Mouse (Mus musculus): ENCODE results near the gene Aak1. TPM values are rescaled to one million over a fixed set of nuclear protein-coding genes. Genes with fewer than 3 reads are reported as not detected.
A peak's percentile ranks its signal among the peaks of the same experiment; 100 is the strongest.
"Not testable (repeated sequence)": the region's sequence is repeated elsewhere in the genome, so short reads cannot be mapped to it uniquely, and the experiment has no call there.

The Aak1 gene
- polyA plus RNA-seq, 1 experiment from 2014 or later = 51.8 TPM

DNA sequence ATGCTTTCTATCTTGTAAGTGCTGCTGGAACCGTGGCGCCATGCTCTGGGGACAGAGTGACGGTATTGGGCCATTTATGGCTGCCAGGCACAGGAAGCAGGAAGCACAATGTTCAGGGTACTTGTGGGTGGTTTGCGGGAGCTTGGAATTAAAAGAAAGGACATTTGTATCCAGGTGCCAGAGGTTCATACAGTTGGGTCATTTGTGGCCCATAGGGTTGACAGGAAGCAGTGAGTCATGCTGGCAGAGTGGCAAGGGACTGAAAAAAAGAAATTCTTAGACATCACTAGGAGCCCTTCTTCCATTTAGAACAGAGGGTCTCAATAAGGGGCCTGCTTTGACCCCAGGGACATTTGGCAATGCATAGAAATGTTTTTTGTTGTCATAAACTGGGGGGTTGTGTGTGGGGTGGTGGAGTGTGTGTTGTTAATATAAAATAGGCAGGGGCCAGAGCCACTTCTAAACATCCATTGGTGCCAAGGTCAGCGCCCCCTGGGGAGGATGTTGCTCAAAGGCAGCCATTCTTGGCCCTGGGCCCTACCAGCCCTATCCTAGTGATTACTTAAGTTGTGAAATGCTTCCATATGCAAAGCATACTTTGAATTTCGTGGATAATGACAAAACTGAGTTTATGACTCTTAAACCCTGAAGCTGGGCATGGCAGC, 25.5 kb downstream of the Aak1 start:
- WGBS = 85% methylated on average over 6 of the region's 6 CpGs
- Histone ChIP-seq H3K4me2 (no peak overlapping the region), H3K36me3 (replicated peaks) (no peaks in the 10 kb centered on the region; the same call in 1 of the 2 replicates), H3K4me1 (no peaks in the 10 kb centered on the region), H3K9ac (no peak overlapping the region), H3K4me3 (no peak overlapping the region), H3K27ac (no peak overlapping the region), H3K9me3 (no peaks in the 10 kb centered on the region), H3K27me3 (replicated peaks) (no peaks in the 10 kb centered on the region)
- no peak for ATAC-seq (replicated peaks)

DNA sequence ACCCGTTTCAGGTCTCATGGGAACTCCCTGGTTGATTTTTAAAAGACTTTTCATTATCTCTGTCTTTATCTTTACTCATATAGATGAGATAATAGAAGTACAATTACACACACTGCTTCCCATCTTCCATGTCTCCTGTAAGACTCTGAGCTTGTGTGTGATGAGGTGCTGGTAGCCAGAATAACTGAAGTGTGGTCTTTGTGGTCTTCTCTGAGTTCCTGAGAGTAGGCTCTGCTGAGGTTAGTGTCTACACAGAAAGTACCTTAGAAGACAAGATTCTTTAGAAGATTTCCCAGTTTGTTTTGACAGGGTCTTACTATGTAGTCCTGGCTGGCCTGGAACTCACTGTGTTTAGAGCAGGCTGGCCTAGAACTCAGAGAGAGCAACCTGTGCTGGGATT, 27.1 kb downstream of the Aak1 start:
- H3K4me1 ChIP-seq = no peaks in the 10 kb centered on the region
- H3K9me3 ChIP-seq = no peaks in the 10 kb centered on the region
- H3K4me2 ChIP-seq = no peak overlapping the region
- no peak overlapping the region for H3K9ac ChIP-seq
- no peaks in the 10 kb centered on the region; the same call in 1 of the 2 replicates for H3K36me3 ChIP-seq (replicated peaks)
- 5% methylated on average over 1 of the region's 1 CpGs for WGBS
- ATAC-seq (replicated peaks) = no peak
- no peaks in the 10 kb centered on the region for H3K27me3 ChIP-seq (replicated peaks)
- no peak overlapping the region for H3K4me3 ChIP-seq
- no peak overlapping the region for H3K27ac ChIP-seq

DNA sequence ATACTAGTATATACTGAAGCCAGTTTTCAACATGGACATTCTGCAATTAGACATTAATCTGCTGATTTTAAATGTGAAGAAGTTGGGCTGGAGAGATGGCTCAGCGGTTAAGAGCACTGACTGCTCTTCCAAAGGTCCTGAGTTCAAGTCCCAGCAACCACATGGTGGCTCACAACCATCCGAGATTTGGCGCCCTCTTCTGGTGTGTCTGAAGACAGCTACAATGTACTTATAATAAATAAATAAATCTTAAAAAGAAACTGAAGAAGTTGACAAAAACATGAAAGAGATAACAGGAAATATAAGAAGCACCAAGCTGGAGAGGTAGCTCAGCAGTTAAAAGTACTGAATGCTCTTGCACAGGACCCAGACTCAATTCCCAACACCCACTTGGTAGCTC, 29.3 kb downstream of the Aak1 start:
- WGBS = 86% methylated on average over 3 of the region's 3 CpGs
- not testable (repeated sequence) for H3K9ac ChIP-seq; H3K36me3 ChIP-seq (replicated peaks); ATAC-seq (replicated peaks); H3K27me3 ChIP-seq (replicated peaks); H3K4me2 ChIP-seq; H3K27ac ChIP-seq; H3K9me3 ChIP-seq; H3K4me3 ChIP-seq; H3K4me1 ChIP-seq

DNA sequence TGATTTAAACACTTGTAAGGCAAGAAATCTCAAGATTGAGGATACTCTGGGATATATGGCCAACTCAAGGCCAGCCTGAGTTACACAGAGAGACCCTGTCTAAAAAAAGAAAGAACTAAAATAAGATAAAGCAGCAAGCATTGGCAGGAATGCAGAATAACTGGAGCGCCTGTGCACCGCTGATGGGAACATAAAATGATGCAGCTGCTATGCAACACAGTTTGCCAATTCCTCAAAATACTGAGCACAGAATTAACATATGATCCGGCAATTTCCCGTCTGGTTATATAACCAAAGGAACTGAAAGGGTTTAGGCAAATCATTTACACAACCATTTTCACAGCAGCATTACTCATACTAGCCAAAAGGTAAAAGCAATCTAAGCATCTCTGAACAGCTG, 30.0 kb downstream of the Aak1 start:
- Histone ChIP-seq H3K9ac (no peak overlapping the region), H3K4me3 (no peak overlapping the region), H3K36me3 (replicated peaks) (no peaks in the 10 kb centered on the region; the same call in 1 of the 2 replicates), H3K27ac (no peak overlapping the region), H3K9me3 (no peaks in the 10 kb centered on the region), H3K4me2 (no peak overlapping the region), H3K4me1 (no peaks in the 10 kb centered on the region), H3K27me3 (replicated peaks) (no peaks in the 10 kb centered on the region)
- ATAC-seq (replicated peaks) = no peak
- WGBS = 90% methylated on average over 4 of the region's 4 CpGs

DNA sequence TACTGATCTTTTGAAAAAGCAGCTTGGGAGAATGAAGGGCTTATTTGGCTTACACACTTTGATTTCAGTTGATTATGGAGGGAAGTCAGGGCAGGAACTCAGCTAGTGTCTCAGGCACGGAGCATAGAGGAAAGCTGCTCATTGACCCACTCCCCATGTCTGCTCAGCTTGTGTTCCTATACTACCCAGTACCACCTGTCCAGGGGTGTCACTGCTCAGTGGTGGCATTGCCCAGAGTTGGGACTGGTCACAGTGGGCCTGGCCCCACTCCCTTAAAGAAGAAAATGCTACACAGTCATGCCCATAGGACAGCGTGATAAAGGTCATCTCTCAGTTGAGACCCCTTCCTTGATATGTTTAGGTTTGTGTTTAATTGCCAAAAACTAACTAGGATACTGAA, 34.9 kb downstream of the Aak1 start:
- no peaks in the 10 kb centered on the region for H3K9me3 ChIP-seq
- WGBS = 96% methylated on average over 2 of the region's 2 CpGs
- H3K9ac ChIP-seq = no peak overlapping the region
- no peak for ATAC-seq (replicated peaks)
- no peak overlapping the region for H3K4me3 ChIP-seq
- no peaks in the 10 kb centered on the region for H3K27me3 ChIP-seq (replicated peaks)
- peaks cover 16% of the 10 kb centered on the region for H3K4me1 ChIP-seq
- no peak overlapping the region for H3K4me2 ChIP-seq
- no peaks in the 10 kb centered on the region for H3K36me3 ChIP-seq (replicated peaks)
- no peak overlapping the region for H3K27ac ChIP-seq

DNA sequence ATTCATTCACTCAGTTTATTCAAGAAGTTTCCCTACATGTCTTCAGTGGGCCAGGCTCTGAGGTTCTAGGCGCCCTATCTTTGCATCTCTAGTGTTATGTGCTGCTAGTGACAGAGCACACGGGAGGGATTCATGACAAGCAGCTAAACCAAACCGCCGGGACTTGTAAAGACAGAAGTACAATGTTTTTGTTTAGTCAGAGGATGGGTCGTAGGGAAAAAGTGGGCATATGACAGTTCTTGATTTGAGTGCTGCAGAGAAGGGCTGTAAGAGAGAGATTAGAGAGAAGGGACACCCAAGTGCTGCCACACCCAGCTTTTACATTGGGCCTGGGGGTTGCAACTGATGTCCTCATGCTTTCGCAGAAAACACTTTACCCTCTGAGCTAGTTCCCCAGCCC, 35.4 kb downstream of the Aak1 start:
- ATAC-seq (replicated peaks) = no peak
- 83% methylated on average over 6 of the region's 6 CpGs for WGBS
- no peak overlapping the region for H3K9ac ChIP-seq

DNA sequence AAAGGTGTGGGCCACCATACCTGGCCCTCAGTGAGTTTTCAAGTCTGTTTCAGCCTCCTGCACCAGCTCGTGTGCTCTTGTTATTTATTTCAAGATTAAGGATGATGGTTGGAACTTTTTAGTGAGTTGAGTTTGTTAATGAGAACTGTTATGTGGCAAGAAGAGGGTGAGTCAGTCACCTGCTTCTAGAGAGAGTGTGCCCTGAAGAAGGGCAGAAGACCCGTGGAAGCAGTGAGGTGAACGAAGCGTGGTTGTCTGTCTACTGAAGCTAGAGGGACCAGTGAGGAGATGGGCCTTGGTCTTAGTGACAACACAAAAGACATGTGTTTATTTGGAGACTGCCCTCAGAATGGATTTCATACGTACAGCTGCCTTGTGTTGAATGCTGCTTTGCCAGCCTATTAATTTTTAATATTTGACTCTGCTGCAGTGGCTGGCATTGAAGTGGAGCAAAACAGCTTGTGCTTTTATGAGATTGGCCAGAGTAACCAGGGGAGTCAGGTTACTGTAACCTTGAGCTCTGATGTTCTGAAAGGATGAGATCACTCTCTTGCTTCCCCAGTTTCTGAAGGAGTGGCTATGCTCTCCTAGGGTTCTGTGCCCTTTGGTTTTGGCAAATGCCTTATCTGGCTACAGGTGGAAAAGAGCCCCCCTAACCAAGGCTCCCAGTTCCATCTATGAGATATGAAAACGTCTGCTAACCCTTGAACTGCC, 36.7 kb downstream of the Aak1 start:
- 77% methylated on average over 6 of the region's 6 CpGs for WGBS
- H3K4me3 ChIP-seq = no peak overlapping the region
- no peak for ATAC-seq (replicated peaks)
- H3K27me3 ChIP-seq (replicated peaks) = no peaks in the 10 kb centered on the region
- H3K27ac ChIP-seq = no peak overlapping the region
- H3K9ac ChIP-seq = no peak overlapping the region
- H3K4me2 ChIP-seq = no peak overlapping the region
- peaks cover 16% of the 10 kb centered on the region for H3K4me1 ChIP-seq
- H3K9me3 ChIP-seq = no peaks in the 10 kb centered on the region
- H3K36me3 ChIP-seq (replicated peaks) = no peaks in the 10 kb centered on the region

More for the DNA sequence above, 35.4 kb downstream of the Aak1 start:
- Histone ChIP-seq H3K27ac (no peak overlapping the region), H3K4me1 (peaks cover 16% of the 10 kb centered on the region), H3K4me2 (no peak overlapping the region), H3K9me3 (no peaks in the 10 kb centered on the region), H3K4me3 (no peak overlapping the region), H3K36me3 (replicated peaks) (no peaks in the 10 kb centered on the region), H3K27me3 (replicated peaks) (no peaks in the 10 kb centered on the region)

DNA sequence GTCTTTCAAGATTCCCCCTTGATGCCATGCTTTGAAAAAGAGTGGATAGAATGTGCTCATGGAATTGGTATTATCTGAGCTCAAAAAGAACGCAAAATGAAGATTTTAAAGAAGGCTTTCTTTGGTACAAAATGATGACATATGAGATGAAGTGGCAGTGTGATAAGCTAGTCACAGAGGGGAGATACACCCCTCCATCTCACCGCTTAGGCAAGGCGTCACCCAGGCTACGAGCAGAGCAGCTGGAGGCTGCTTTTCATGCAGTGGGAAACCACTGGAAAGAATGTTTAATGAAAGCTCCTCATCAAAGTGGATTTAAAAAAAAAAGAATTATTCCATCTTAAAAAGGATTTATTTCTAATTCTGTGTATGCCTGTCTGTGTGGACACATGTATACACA, 37.5 kb downstream of the Aak1 start:
- 0 out of 2 replicates have a peak overlapping the region, but pooled peaks have one; percentile 11 for H3K27ac ChIP-seq
- no peak for ATAC-seq (replicated peaks)
- no peak overlapping the region for H3K4me3 ChIP-seq
- H3K9ac ChIP-seq = no peak overlapping the region
- H3K4me2 ChIP-seq = no peak overlapping the region
- H3K27me3 ChIP-seq (replicated peaks) = no peaks in the 10 kb centered on the region
- WGBS = 50% methylated on average over 4 of the region's 4 CpGs
- no peaks in the 10 kb centered on the region for H3K36me3 ChIP-seq (replicated peaks)
- H3K4me1 ChIP-seq = peaks cover 16% of the 10 kb centered on the region
- H3K9me3 ChIP-seq = no peaks in the 10 kb centered on the region

DNA sequence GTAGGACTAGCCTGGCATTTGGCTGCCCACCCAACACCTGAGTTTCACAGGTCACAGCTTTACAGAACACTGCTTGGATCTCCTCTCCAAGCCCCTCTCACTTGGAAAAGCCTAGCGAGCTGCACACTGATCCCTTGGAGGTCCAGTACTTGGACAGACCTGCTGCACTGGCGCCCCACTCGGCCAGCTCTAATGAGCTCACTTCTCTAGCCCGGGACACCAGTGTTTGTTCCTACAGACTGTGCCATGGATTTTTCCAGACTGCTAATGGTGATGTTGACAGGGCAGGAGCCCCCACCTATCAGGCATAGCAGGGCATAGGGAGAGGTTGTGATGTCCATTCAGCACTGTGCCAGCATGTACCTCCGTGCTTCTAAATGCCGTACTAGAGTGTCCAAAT, 48.2 kb downstream of the Aak1 start:
- Histone ChIP-seq H3K4me2 (no peak overlapping the region), H3K4me3 (no peak overlapping the region), H3K9ac (no peak overlapping the region), H3K9me3 (no peaks in the 10 kb centered on the region), H3K27ac (no peak overlapping the region), H3K4me1 (no peaks in the 10 kb centered on the region), H3K36me3 (replicated peaks) (no peaks in the 10 kb centered on the region), H3K27me3 (replicated peaks) (no peaks in the 10 kb centered on the region)
- WGBS = 96% methylated on average over 6 of the region's 6 CpGs
- no peak for ATAC-seq (replicated peaks)

DNA sequence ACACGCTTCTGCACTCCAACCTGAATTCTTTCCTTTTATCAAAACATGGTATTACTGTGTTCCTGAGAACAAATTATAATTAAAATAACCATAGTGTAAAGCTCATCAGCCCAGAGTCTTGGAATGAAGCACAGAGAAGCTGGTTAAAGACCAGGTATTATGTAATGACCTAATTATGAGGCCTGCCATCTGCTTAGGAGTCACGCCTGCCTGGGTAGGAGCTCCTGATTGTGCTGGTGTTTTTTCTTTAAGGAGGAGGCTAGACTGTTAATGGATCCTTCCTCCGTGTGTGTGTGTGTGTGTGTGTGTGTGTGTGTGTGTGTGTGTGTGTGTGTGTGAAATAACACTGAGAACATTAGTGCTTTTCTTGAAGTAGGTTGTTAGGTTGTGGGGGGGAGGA, 49.7 kb downstream of the Aak1 start:
- Histone ChIP-seq H3K9me3 (no peaks in the 10 kb centered on the region), H3K36me3 (replicated peaks) (no peaks in the 10 kb centered on the region), H3K9ac (no peak overlapping the region), H3K4me2 (no peak overlapping the region), H3K4me3 (no peak overlapping the region), H3K27ac (no peak overlapping the region), H3K27me3 (replicated peaks) (no peaks in the 10 kb centered on the region), H3K4me1 (no peaks in the 10 kb centered on the region)
- 72% methylated on average over 3 of the region's 3 CpGs for WGBS
- ATAC-seq (replicated peaks) = no peak

DNA sequence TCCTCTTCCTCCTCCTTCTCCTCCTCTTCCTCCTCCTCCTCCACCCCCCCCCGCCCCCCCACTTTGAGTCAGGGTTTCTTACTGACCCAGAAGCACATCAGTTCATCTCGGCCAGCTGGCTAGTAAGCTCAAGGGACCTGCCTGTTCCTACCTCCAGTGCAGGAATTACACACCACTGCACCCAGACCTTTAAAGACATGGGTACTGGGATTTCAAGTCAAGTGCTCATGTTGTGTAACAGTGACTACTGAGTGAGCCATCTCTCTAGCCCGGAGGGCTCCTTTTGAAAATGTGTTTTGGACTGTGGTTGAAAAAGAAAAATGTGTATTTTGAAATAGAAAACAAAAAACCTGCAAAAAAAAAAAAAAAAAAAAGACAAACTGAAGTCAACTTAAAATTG, 50.6 kb downstream of the Aak1 start:
- Histone ChIP-seq H3K4me2 (no peak overlapping the region), H3K4me1 (no peaks in the 10 kb centered on the region)
- 95% methylated on average over 3 of the region's 3 CpGs for WGBS

DNA sequence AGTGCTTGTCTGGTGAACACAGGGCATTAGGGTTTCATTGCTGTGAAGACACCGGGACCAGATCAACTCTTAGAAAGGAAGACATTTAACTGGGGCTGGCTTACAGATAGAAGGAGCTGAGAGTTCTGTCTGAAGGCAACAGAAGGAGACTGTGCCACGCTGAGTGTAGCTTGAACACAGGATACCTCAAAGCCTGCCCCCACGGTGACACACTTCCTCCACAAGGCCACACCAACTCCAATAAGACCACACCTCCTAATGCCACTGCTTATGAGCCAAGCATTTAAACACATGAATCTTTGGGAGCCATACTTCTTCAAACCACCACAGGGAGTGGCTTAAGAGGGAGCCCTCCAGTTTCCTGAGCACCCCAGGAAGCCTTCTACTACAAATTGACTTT, 51.2 kb downstream of the Aak1 start:
- 95% methylated on average over 3 of the region's 3 CpGs for whole genome bisulfite sequencing
- Histone ChIP-seq H3K4me3 (no peak overlapping the region), H3K27ac (no peak overlapping the region), H3K4me1 (no peaks in the 10 kb centered on the region), H3K27me3 (replicated peaks) (no peaks in the 10 kb centered on the region), H3K9me3 (no peaks in the 10 kb centered on the region), H3K4me2 (no peak overlapping the region), H3K9ac (no peak overlapping the region), H3K36me3 (replicated peaks) (no peaks in the 10 kb centered on the region)
- no peak for ATAC-seq (replicated peaks)

More for the DNA sequence above, 50.6 kb downstream of the Aak1 start:
- Histone ChIP-seq H3K4me3 (no peak overlapping the region), H3K9me3 (no peaks in the 10 kb centered on the region), H3K9ac (no peak overlapping the region), H3K36me3 (replicated peaks) (no peaks in the 10 kb centered on the region), H3K27me3 (replicated peaks) (no peaks in the 10 kb centered on the region), H3K27ac (no peak overlapping the region)
- ATAC-seq (replicated peaks) = no peak

DNA sequence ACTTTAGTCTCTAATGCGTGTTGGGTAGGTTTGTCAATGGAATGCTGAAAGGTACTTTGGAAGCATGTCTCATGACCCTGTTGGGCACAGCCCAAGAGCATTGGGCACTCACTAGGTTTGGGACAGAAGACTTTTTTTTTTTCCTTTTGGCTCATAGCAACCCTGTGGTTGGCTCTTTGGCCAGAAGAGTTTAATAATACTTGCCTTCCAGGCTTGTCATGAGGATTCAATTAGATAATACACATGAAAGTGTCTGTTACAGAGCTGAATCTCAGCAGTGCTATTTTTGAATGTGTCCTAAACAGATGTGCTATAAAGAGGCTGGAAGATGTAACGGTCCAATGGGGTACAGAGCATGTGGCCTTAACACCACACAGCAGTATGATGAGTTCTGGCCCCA, 56.2 kb downstream of the Aak1 start:
- H3K36me3 ChIP-seq (replicated peaks) = no peaks in the 10 kb centered on the region
- H3K9ac ChIP-seq = no peak overlapping the region
- H3K27me3 ChIP-seq (replicated peaks) = no peaks in the 10 kb centered on the region
- H3K4me2 ChIP-seq = no peak overlapping the region
- ATAC-seq (replicated peaks) = no peak
- no peak overlapping the region for H3K4me3 ChIP-seq
- no peak overlapping the region for H3K27ac ChIP-seq
- H3K4me1 ChIP-seq = no peaks in the 10 kb centered on the region
- H3K9me3 ChIP-seq = no peaks in the 10 kb centered on the region
- WGBS = 92% methylated on average over 2 of the region's 2 CpGs

Measured in midbrain, embryonic 15.5 days (tissue).